Mouse (Mus musculus) CH12.LX (cell line): ENCODE results near the gene C1ql1.

Source experiments
- CHD1 ChIP-seq: IDR thresholded peaks from 2 replicates; pipeline ENCODE4 v1.6.1; 2012; ENCODE audit warnings: low read depth, low read length, improper control_type of control experiment, inconsistent platforms
- CTCF ChIP-seq, 2 experiments: IDR thresholded peaks in 1 of 2; conservative IDR thresholded peaks in 1 of 2; 2 replicates each; pipeline ENCODE4 v1.5.1; 2011 to 2012; ENCODE audit warnings: low read depth in 2 of 2, low read length in 2 of 2, improper control_type of control experiment in 1 of 2, inconsistent platforms in 1 of 2, mild to moderate bottlenecking in 1 of 2, moderate library complexity in 1 of 2
- EP300 ChIP-seq: IDR thresholded peaks from 2 replicates; pipeline ENCODE4 v1.6.1; 2011; ENCODE audit warnings: low read length, improper control_type of control experiment
- ETS1 ChIP-seq: conservative IDR thresholded peaks from 2 replicates; pipeline ENCODE4 v1.6.1; 2012; ENCODE audit warnings: low read depth, mild to moderate bottlenecking, inconsistent platforms, low read length, improper control_type of control experiment, moderate library complexity
- IRF4 ChIP-seq: IDR thresholded peaks from 2 replicates; pipeline ENCODE4 v1.6.1; 2014; ENCODE audit warnings: low read depth, mild to moderate bottlenecking, inconsistent platforms, low read length, improper control_type of control experiment
- POLR2A ChIP-seq: IDR thresholded peaks from 2 replicates; pipeline ENCODE4 v1.6.1; 2011; ENCODE audit warnings: low read depth, mild to moderate bottlenecking, improper control_type of control experiment, low read length
- POLR2AphosphoS2 ChIP-seq: IDR thresholded peaks from 2 replicates; pipeline ENCODE4 v1.6.1; 2011; ENCODE audit warnings: low read depth, low read length, improper control_type of control experiment
- SMC3 ChIP-seq: IDR thresholded peaks from 2 replicates; pipeline ENCODE4 v1.6.1; 2011; ENCODE audit warnings: low read depth, low read length, improper control_type of control experiment
- ZC3H11A ChIP-seq: IDR thresholded peaks from 2 replicates; pipeline ENCODE4 v1.6.1; 2012; ENCODE audit warnings: low read depth, mild to moderate bottlenecking, inconsistent platforms, low read length, improper control_type of control experiment

GRCm38 (mm10) chr11:102962861-102963245 is 16.4 kb upstream of the C1ql1 start:
- TF ChIP-seq POLR2A (no peak), SMC3 (no peak), ETS1 (no peak), POLR2AphosphoS2 (no peak), IRF4 (no peak), EP300 (no peak), CHD1 (no peak), ZC3H11A (no peak), CTCF (conservative IDR thresholded peaks at IDR 0.05 in 1 of 2, IDR thresholded peaks at IDR 0.05 in 1 of 2; ENCODE audit: low read depth in 2 of 2, low read length in 2 of 2) (no peak)
